Mouse (Mus musculus) kidney, embryonic 14.5 days (tissue): ENCODE measurements around the gene Serpinf1. TPM values are rescaled to one million over a fixed set of nuclear protein-coding genes. Genes with fewer than 3 reads are reported as not detected.

Source experiments
- ATAC-seq: fragments of 200-750 bp; cut with Nextera tagmentation; 2 replicates; pipeline ENCODE4 v1.8.0; 2017; ENCODE audit warnings: moderate number of reproducible peaks, mild to moderate bottlenecking, moderate TSS enrichment, moderate library complexity; ENCODE audit not compliant: low FRiP score, low TSS enrichment
- H3K27ac ChIP-seq: fragments of 300-500 bp; sonication (generic); 2 replicates; pipeline ENCODE4 v1.5.1; 2014; ENCODE audit warnings: low read depth, mild to moderate bottlenecking, low read length, moderate library complexity, mixed read lengths
- H3K27me3 ChIP-seq: fragments of 300-500 bp; sonication (generic); 2 replicates; pipeline ENCODE4 v1.6.1; 2014; ENCODE audit warnings: mild to moderate bottlenecking, low read length; ENCODE audit not compliant: control insufficient read depth, insufficient read depth
- H3K36me3 ChIP-seq: fragments of 300-500 bp; sonication (generic); 2 replicates; pipeline ENCODE4 v1.6.1; 2014; ENCODE audit warnings: low read length, mixed read lengths; ENCODE audit not compliant: control insufficient read depth, insufficient read depth
- H3K4me1 ChIP-seq: fragments of 300-500 bp; sonication (generic); 2 replicates; pipeline ENCODE4 v1.6.1; 2014; ENCODE audit warnings: low read length, mixed read lengths; ENCODE audit not compliant: control insufficient read depth, insufficient read depth
- H3K4me2 ChIP-seq: fragments of 300-500 bp; sonication (generic); replicated peaks from 2 replicates; pipeline ENCODE4 v1.6.1; 2014; ENCODE audit warnings: low read depth, mild to moderate bottlenecking, low read length
- H3K4me3 ChIP-seq: fragments of 300-500 bp; sonication (generic); 2 replicates; pipeline ENCODE4 v1.5.1; 2014; ENCODE audit warnings: mild to moderate bottlenecking, low read length
- H3K9ac ChIP-seq: fragments of 300-500 bp; sonication (generic); 2 replicates; pipeline ENCODE4 v1.6.1; 2014; ENCODE audit warnings: low read depth, mild to moderate bottlenecking, low read length, moderate library complexity
- H3K9me3 ChIP-seq: fragments of 300-500 bp; sonication (generic); 2 replicates; pipeline ENCODE4 v1.6.1; 2016; ENCODE audit warnings: low read length; ENCODE audit not compliant: control insufficient read depth
- WGBS: fragments of 180-500 bp; shearing (Covaris S2); extraction: QIAGEN DNeasy Blood & Tissue Kit; methylation state at CpG from one replicate; pipeline ENCODE4 v1.1.7; 2014; 5-methylcytosine and 5-hydroxymethylcytosine counted together
- polyA plus RNA-seq: library from polyadenylated mRNA; unstranded; fragments of >200 nt; fragmentation: Nextera tagmentation; extraction: Ambion mirVana; gene quantifications from 2 replicates; pipeline ENCODE4 v1.2.1, GENCODE M21; 2014

Serpinf1 gene
- polyA plus RNA-seq, 1 experiment from 2014 or later: 120 TPM

GRCm38 (mm10) chr11:75463624-75464023, 41.1 kb upstream of the Serpinf1 start:
- Histone ChIP-seq H3K9me3 (peaks cover 3% of the 10 kb centered on the region; the same call in 1 of the 2 replicates), H3K4me2 (peak overlapping the region; percentile 97), H3K4me1 (peaks cover 27% of the 10 kb centered on the region), H3K9ac (no peak overlapping the region; the same call in 1 of the 2 replicates), H3K27ac (peak overlapping the region; percentile 67; the same call in 1 of the 2 replicates), H3K36me3 (peaks cover 10% of the 10 kb centered on the region; the same call in 1 of the 2 replicates), H3K27me3 (no peaks in the 10 kb centered on the region), H3K4me3 (no peak overlapping the region; the same call in 1 of the 2 replicates)
- no peak for ATAC-seq
- WGBS: 36% methylated on average over 4 of the region's 4 CpGs

GRCm38 (mm10) chr11:75462865-75463336, 40.4 kb upstream of the Serpinf1 start:
- H3K36me3 ChIP-seq: peaks cover 10% of the 10 kb centered on the region; the same call in 1 of the 2 replicates
- peaks cover 3% of the 10 kb centered on the region; the same call in 1 of the 2 replicates for H3K9me3 ChIP-seq
- peak overlapping the region; percentile 61; the same call in 1 of the 2 replicates for H3K9ac ChIP-seq
- no peaks in the 10 kb centered on the region for H3K27me3 ChIP-seq
- H3K27ac ChIP-seq: peak overlapping the region; percentile 67
- peak overlapping the region; percentile 69 for H3K4me3 ChIP-seq
- peak; percentile 37; the same call in 1 of the 2 replicates for ATAC-seq
- WGBS: 3% methylated on average over 9 of the region's 9 CpGs
- peak overlapping the region; percentile 97 for H3K4me2 ChIP-seq
- peaks cover 27% of the 10 kb centered on the region for H3K4me1 ChIP-seq

- Histone ChIP-seq H3K4me3 (peak overlapping the region; percentile 69), H3K27ac (peak overlapping the region; percentile 67), H3K4me2 (peak overlapping the region; percentile 97), H3K9ac (peak overlapping the region; percentile 61), H3K9me3 (peaks cover 3% of the 10 kb centered on the region; the same call in 1 of the 2 replicates), H3K27me3 (no peaks in the 10 kb centered on the region), H3K4me1 (peaks cover 24% of the 10 kb centered on the region), H3K36me3 (peaks cover 10% of the 10 kb centered on the region; the same call in 1 of the 2 replicates)
- ATAC-seq: peak; percentile 8; the same call in 1 of the 2 replicates
- 4% methylated on average over 14 of the region's 16 CpGs for WGBS
Observed at GRCm38 (mm10) chr11:75462253-75462783, 39.8 kb upstream of the Serpinf1 start.

- H3K27ac ChIP-seq: peak overlapping the region; percentile 67
- peak; percentile 18 for ATAC-seq
- H3K4me1 ChIP-seq: peaks cover 22% of the 10 kb centered on the region
- H3K9me3 ChIP-seq: peaks cover 3% of the 10 kb centered on the region; the same call in 1 of the 2 replicates
- peaks cover 10% of the 10 kb centered on the region; the same call in 1 of the 2 replicates for H3K36me3 ChIP-seq
- peak overlapping the region; percentile 69 for H3K4me3 ChIP-seq
- H3K9ac ChIP-seq: peak overlapping the region; percentile 61
- H3K4me2 ChIP-seq: peak overlapping the region; percentile 97
- under 1% methylated on average over 29 of the region's 30 CpGs for WGBS
- H3K27me3 ChIP-seq: no peaks in the 10 kb centered on the region
Observed at GRCm38 (mm10) chr11:75461743-75462252, 39.3 kb upstream of the Serpinf1 start.

GRCm38 (mm10) chr11:75460844-75461742, 38.6 kb upstream of the Serpinf1 start, which contains the start of gene Tlcd2:
Gene Tlcd2, plus strand, starts transcription at chr11:75461715.
- H3K4me3 ChIP-seq: peak within 1 kb of the TSS; percentile 69
- peak within 1 kb of the TSS; percentile 97 for H3K4me2 ChIP-seq
- ATAC-seq: peak; percentile 93
- H3K9ac ChIP-seq: peak within 1 kb of the TSS; percentile 65
- H3K9me3 ChIP-seq: no peaks in the 10 kb centered on the region
- peaks cover 10% of the 10 kb centered on the region; the same call in 1 of the 2 replicates for H3K36me3 ChIP-seq
- under 1% methylated on average over 46 of the region's 46 CpGs for WGBS
- H3K4me1 ChIP-seq: peaks cover 22% of the 10 kb centered on the region
- H3K27ac ChIP-seq: peak within 1 kb of the TSS; percentile 98
- no peaks in the 10 kb centered on the region for H3K27me3 ChIP-seq

GRCm38 (mm10) chr11:75460103-75460843, 37.8 kb upstream of the Serpinf1 start:
- Histone ChIP-seq H3K9ac (peak overlapping the region; percentile 65), H3K27ac (peak overlapping the region; percentile 98), H3K4me3 (peak overlapping the region; percentile 69), H3K4me2 (peak overlapping the region; percentile 89), H3K36me3 (peaks cover 3% of the 10 kb centered on the region; the same call in 1 of the 2 replicates), H3K4me1 (peaks cover 22% of the 10 kb centered on the region), H3K9me3 (no peaks in the 10 kb centered on the region), H3K27me3 (no peaks in the 10 kb centered on the region)
- peak; percentile 48 for ATAC-seq
- WGBS: 2% methylated on average over 19 of the region's 19 CpGs

- ATAC-seq: no peak
- H3K4me3 ChIP-seq: no peak overlapping the region; the same call in 1 of the 2 replicates
- peaks cover 24% of the 10 kb centered on the region for H3K4me1 ChIP-seq
- peak overlapping the region; percentile 98 for H3K27ac ChIP-seq
- H3K36me3 ChIP-seq: no peaks in the 10 kb centered on the region
- 24% methylated on average over 5 of the region's 5 CpGs for WGBS
- H3K9ac ChIP-seq: peak overlapping the region; percentile 3; the same call in 1 of the 2 replicates
- peak overlapping the region; percentile 89 for H3K4me2 ChIP-seq
- no peaks in the 10 kb centered on the region for H3K27me3 ChIP-seq
- H3K9me3 ChIP-seq: no peaks in the 10 kb centered on the region
Observed at GRCm38 (mm10) chr11:75459751-75460102, 37.2 kb upstream of the Serpinf1 start.

- H3K4me3 ChIP-seq: no peak overlapping the region
- H3K4me2 ChIP-seq: no peak overlapping the region
- H3K4me1 ChIP-seq: peaks cover 25% of the 10 kb centered on the region
- no peaks in the 10 kb centered on the region for H3K27me3 ChIP-seq
- H3K9me3 ChIP-seq: no peaks in the 10 kb centered on the region
- no peak for ATAC-seq
- H3K36me3 ChIP-seq: no peaks in the 10 kb centered on the region
- peak overlapping the region; percentile 98; the same call in 1 of the 2 replicates for H3K27ac ChIP-seq
- 79% methylated on average over 5 of the region's 5 CpGs for WGBS
- no peak overlapping the region for H3K9ac ChIP-seq
Observed at GRCm38 (mm10) chr11:75459141-75459711, 36.7 kb upstream of the Serpinf1 start.
